Mouse (Mus musculus) ovary, postnatal 10 days (tissue): ENCODE measurements around the gene Stk24.

Source experiments
- DNase-seq: peaks from one replicate; pipeline ENCODE4 v3.0.0; 2022; ENCODE audit warnings: low spot score

Stk24 gene

GRCm38 (mm10) chr14:121351737-121352136, 28.1 kb downstream of the Stk24 start:
- no peak for DNase-seq

DNA sequence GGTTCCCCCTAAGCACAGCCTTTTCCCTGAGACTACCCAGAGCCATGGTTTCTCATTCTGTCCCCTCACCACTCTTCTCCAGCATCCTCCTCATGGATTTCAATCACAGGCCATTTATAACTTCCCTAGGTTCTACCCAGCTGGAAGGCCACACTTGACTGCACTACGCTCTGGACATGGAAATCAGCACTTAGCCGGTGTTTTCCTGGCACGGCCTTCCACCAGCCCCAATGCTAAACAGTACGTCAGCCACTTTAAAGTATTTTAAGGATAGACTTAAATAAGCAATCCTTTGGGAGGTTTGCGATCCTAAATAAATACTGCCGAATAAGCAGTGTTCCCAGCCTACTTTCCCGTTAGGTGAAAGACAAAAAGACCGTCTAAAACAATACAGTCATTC, 29.8 kb downstream of the Stk24 start:
- DNase-seq, result no peak

- no peak for DNase-seq
Measured at GRCm38 (mm10) chr14:121349291-121349690, 30.5 kb downstream of the Stk24 start.

DNA sequence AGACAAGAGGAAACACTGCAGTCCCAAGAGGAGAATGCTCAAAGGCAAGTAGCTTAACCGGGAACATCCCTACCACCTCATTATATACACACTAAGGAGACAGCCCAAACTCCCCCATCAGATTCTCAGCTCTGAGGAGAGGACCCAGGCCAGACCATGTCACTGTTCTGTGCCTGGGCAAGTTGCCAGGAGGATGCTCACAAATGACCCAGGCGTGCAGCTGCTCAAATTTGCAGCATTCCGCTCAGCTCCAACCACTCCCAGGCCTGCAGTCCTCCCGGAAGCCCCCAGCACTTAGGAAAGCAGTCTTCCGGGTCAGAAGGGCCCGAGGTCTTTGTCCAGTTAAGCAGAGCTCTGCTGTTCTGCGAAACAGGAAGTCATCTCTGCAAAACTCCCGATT, 31.6 kb downstream of the Stk24 start:
- DNase-seq, result no peak

- no peak for DNase-seq
Measured at GRCm38 (mm10) chr14:121347134-121347533, 32.7 kb downstream of the Stk24 start.

- DNase-seq, result no peak
Measured at GRCm38 (mm10) chr14:121346654-121347053, 33.2 kb downstream of the Stk24 start.

DNA sequence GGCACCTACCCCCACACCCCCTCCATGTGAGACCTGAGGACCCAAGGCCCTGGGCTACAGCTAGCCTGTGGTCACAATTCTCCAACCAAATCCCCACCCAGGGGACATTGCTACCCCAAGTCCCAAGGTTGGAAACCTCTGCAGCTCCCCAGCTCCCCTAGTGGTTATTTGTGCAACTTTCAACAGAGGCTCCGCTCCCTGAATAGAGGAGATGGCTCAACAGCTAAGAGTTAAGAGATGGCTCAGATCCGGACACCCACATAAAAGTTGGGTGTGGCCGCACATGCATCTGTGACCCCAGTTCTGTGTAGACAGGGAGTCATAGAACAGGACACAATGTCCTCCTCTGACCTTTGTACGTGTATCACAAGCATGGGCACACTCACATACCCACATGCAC, 33.8 kb downstream of the Stk24 start:
- DNase-seq, result no peak

DNA sequence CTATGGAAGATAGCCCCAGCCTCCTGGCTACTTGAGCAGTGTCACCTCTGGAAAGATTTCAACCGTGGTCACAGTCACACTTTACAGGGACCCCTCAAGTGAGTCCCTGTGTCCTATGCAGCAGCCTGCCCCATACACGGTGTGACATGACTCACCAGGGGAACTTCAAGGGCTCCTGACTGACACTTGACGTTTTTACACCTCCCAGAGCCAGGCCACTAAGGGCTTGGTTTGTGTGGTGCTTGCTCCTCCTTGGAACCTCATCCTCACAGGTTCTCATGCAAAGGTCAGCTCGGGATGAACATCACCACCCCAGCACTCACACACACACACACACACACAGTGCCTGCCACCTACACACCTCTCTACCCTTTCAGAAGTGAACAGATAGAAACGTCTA, 34.9 kb downstream of the Stk24 start:
- no peak for DNase-seq

DNA sequence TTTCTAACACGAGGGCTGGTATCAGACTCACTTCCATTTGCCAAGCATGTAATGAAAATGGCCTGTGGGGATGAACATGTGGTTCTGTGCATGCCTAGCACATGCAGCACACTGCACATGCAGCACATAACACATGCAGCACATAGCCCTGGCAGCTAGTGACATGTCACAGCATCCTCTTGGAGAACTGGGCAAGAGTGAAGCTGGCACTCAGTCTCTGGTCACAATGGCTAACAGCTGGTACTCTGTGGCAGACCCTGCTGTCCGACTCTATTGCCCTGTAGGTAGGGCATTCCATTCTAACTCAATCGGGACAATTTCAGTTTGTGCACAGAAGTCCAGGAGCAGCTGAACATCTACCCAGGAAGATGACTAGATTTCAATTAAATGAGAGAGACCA, 36.9 kb downstream of the Stk24 start:
- no peak for DNase-seq

DNA sequence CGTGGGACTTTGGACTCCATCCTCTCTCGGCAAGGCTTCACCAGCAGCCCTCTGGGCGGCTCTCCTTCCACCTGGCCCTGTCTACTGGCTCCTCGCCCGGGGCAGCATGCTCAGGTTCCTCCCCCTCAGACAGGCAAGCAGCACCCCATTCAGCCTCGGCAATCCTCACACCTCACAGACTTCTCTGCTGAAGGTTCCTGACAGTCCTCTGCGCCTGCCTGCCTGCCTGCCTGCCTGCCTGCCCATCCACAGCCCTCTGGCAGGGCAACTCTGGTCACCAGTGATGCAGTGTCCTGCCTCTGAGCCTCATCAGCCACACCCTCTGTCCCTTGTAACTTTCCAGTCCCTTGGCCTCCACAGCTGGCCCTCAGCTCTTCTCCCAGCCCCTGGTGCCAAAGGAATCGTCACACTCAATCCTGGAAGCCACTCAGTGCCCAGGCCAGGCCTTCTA, 39.8 kb downstream of the Stk24 start:
- no peak for DNase-seq

DNA sequence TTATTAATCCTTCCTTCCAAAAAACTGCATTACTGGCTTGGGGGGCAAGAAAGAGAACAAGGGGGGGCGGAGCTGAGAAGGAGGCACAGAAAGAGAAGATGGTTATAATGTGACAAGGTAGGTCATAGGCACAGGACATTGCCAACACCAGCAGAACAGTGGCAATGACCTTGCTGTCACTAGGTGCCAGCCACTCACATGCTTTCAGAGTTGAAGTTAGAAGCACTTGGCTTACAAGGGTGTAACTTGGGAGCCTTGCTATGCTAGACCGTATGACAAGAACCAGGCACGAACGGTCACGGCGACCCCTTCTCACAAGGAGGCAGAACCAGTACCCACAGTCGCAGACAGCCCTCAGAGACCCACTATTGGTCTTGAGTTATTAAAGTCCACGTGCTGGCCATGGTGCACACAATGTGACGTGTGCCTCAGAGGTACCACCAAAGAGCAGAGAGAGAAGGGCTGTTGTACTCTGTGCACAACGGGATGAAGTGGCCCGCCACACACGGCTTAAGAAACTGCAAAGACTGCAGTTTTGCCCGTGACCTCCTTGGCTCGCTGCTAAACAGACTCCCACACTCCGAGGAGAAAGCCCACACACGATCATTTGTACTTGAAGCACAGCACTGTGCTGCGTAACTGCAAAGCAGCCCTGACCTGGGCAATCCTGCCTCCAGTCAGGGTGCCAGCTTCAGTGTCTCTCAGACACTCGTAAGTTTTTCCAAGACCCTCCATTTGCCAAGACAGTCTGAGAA, 40.8 kb downstream of the Stk24 start:
- no peak for DNase-seq

GRCm38 (mm10) chr14:121330090-121330408, 49.8 kb downstream of the Stk24 start:
- no peak for DNase-seq

DNA sequence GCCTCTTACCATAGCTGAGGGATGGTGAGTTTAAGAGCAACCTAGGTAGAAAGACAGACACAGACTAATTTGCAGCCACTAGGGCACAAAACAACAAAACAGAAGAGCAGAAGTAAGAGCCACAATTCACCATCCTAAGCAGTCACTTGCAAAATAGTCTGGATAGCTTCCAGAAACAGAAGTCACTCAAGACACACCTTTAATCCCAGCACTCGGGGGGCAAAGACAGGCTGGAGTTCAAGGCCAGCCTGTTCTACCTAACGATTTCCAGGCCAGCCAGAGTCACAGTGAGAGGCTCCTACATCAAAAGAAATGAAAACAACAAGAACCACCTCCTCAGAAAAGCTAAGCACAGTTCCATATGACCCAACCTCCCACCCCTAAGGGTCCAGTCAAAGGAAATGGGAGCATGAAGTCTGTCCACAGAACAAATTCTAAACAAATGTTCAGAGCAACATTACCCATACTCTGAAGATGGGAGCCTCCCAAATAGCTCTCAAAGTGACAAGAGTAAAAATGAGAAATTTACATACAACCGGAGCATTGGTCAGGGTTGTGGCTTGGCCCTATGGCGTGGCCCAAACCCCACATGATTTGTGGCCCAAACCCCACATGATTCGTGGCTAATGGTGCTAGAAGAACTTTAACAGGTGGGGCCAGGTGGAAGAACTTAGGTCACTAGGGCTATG, 50.3 kb downstream of the Stk24 start:
- DNase-seq, result no peak

DNA sequence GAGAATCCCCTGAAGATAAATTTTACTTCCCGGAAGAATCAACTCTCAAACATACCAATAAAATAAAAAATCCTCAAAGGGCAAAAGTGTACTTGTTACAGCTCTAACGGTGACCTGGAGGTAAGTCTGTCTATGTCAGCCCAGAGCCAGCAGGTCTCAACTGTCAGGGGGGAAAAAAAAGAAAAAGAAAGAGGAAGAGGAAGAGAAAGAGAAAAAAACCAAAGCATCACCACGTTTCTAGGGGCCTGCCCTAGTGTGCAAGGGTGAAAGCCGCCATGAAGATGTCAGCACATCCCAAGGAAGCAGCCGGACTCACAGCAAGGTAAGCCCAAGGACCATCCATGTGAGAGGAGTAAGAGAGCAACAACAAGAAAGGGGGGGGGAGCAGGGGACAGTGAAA, 50.9 kb downstream of the Stk24 start:
- DNase-seq, result no peak

- DNase-seq, result no peak
Measured at GRCm38 (mm10) chr14:121326432-121326831, 53.4 kb downstream of the Stk24 start.

DNA sequence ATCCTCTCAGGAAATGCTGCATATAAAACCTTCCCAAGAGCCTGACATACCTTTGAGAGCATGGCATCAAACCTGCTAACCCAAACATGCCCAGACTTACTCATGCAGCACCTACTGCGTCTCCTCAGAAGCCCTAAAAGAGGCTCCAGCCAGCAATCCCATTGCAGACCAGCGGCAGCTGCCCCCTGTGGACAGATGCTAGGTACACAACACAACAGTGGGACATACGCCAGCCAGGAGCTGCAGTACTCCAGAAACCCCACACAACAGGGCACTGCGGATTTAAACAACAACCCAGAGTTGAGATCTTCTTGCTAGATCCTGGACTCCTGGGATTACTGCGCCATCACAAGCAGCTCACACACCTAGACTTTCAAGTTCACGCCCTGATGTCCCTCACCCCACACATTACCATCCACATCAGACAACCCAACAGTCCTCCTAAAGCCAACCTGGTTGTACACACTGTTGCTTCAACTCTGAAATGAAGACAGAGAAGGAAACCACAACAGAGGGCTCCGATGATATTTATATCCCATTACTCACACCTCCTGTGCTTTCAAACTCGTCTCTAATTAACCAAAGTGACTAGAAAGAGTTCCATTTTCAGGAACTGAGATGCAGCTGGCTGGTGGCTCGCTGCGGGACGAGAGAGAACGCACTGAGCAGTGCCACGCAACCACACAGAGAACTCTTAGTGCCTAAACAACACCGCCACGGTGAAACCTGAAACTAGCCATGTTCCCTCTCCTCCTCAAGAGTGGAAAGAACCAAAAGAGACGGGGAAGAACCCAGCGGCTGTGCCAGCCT, 55.1 kb downstream of the Stk24 start:
- DNase-seq, result no peak

- DNase-seq, result no peak
Measured at GRCm38 (mm10) chr14:121322641-121323040, 57.2 kb downstream of the Stk24 start.

DNA sequence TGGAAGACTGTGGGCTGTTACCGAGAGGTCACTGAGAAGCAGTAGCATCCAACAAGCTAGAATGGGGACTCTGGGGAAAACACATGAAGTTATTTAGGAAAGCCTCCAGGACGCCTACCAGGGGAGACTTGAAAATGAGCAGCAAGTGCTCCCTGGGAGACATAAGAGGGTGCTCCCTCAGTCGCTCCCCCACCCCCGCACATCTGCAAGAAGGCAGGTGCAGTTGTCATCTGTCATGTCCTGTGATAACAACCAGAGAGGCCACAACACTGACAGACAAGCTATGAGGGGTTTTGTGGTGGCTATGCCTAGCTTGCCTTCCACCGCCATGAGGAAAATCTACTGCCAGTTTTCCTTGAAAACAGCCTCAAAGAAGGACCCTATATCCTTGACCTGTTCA, 57.7 kb downstream of the Stk24 start:
- no peak for DNase-seq

- DNase-seq, result no peak
Measured at GRCm38 (mm10) chr14:121318382-121318781, 61.4 kb downstream of the Stk24 start.

DNA sequence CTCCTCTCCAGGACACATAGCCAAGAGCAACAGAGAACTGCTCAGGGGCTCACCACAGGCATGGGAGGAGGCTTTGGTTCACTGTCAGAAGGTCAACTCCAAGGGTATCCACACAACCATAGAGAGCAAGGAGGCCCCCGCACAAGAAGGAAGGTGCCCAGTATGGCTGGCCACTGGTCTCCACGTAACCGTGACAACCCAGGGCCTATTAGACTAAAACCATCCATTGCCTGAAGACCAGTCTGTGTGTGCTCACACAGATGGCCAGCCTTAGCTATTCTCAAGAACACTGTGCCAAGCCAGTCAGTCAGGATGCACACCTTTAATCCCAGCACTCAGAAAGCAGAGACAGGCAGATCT, 62.5 kb downstream of the Stk24 start:
- no peak for DNase-seq

DNA sequence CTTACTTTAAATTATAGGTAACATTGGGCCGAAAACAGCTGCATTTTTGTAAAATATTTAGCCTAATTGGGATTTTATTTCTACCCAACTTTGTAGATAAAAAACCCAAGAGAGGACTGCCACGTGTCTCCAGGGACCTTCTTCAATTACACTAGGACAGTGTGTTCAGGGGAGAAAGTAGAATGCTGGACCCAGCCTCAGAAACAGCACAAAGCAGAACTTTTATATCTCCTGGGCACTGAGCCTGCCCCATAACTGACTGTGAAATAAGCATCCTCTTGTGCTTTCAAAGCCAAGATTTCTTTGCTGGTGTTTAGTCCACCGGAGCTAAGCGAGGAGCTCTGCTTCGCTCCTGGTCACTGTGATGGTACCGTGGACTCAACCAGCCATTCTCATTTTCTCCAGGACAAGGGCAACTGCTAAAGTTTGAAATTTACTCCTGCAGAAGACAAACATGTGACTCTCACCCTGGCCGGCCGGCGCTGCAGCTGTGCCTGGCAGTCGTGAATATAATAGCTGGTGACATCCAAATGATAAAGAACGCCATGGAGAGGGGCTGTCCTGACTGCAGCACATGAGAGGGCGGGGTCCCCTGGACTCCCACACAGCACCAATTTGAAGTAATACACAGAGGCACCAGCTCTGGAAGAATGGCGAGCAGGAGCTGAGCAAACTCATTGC, 63.0 kb downstream of the Stk24 start:
- no peak for DNase-seq

DNA sequence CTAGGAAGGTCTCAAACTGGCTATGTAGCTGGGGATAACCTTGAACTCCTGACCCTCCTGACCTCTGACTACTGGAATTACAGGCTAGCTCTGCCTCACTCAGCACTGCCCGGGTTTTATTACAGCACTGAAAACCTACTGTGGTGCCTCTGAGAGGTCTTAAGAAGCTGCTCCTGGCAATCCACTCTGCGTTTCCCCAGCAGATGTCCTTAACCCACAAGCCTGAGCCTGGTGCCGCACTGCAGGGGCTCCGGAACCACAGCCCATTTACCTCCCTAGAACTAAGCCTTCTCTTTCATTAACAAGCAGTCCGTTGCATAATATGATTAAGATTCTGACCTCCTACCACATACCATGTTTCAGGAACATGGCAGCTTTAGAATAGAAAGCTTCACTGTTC, 63.7 kb downstream of the Stk24 start:
- no peak for DNase-seq

DNA sequence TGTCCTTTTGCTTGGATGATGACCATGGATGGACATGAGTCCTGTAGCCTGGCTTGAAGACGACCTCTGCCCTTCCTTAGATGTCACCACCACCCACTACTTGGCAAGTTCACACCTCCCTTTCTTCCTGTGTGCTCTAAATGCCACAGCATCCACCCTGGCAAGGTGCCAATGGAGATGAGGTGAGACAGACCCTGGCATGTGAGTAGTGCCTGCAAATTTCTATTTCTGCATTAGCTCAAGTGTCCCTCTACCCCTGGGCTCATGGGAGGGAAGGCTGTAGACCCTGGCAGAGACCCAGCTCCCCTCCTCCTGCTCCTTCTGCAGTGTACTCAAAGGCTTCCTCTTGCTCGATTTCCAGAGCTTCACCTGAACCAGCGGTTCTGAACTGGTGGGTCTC, 64.9 kb downstream of the Stk24 start:
- DNase-seq, result no peak
